Mouse (Mus musculus) spleen, adult 2 months (tissue): Measurements from ENCODE around the gene Lrmda. TPM values are rescaled to one million over a fixed set of nuclear protein-coding genes. Genes with fewer than 3 reads are reported as not detected.

Source experiments
- DNase-seq, 2 experiments: peaks; one replicate each; pipeline versions ENCODE4 v3.0.0 to v3.0.0-alpha.2; 2012 to 2021; ENCODE audit warnings: low spot score in 2 of 2, low read depth in 1 of 2
- H3K27ac ChIP-seq: fragments of 200-500 bp; 2 replicates; pipeline ENCODE4 v1.5.1; 2012; ENCODE audit warnings: low read length, inconsistent platforms; ENCODE audit not compliant: insufficient read depth
- H3K27me3 ChIP-seq: fragments of 200-500 bp; 2 replicates; pipeline ENCODE4 v1.6.1; 2012; ENCODE audit warnings: mild to moderate bottlenecking, moderate library complexity, low read length, inconsistent platforms; ENCODE audit not compliant: control insufficient read depth, insufficient read depth
- H3K36me3 ChIP-seq: fragments of 200-500 bp; 2 replicates; pipeline ENCODE4 v1.6.1; 2012; ENCODE audit warnings: mild to moderate bottlenecking, low read length, inconsistent platforms; ENCODE audit not compliant: control insufficient read depth, insufficient read depth
- H3K4me1 ChIP-seq: fragments of 200-500 bp; 2 replicates; pipeline ENCODE4 v1.6.1; 2011; ENCODE audit warnings: inconsistent platforms; ENCODE audit not compliant: control insufficient read depth, insufficient read depth, insufficient read length
- H3K4me3 ChIP-seq: fragments of 200-500 bp; 2 replicates; pipeline ENCODE4 v1.5.1; 2011; ENCODE audit warnings: mild to moderate bottlenecking, inconsistent platforms; ENCODE audit not compliant: insufficient read depth, insufficient read length; ENCODE audit errors: extremely low read depth
- CTCF ChIP-seq: fragments of 200-500 bp; IDR thresholded peaks from 2 replicates; pipeline ENCODE4 v1.5.1; 2011; ENCODE audit warnings: mild to moderate bottlenecking, inconsistent platforms; ENCODE audit not compliant: insufficient read depth, insufficient read length, insufficient replicate concordance; ENCODE audit errors: extremely low read depth
- POLR2A ChIP-seq: fragments of 200-500 bp; IDR thresholded peaks from 2 replicates; pipeline ENCODE4 v1.6.1; 2011; ENCODE audit warnings: low read depth, low read length, inconsistent platforms
- WGBS: fragments of 180-500 bp; shearing (Covaris S2); methylation state at CpG from one replicate; pipeline ENCODE4 v1.1.7; 2018; 5-methylcytosine and 5-hydroxymethylcytosine counted together
- polyA plus RNA-seq: library from polyadenylated mRNA; depleted of rRNA; stranded (reverse); fragments of >200 nt; gene quantifications from 2 replicates; pipeline ENCODE4 v1.2.3, GENCODE M21; 2012

The Lrmda gene
- polyA plus RNA-seq, 1 experiment: 0.37 TPM

GRCm38 (mm10) chr14:22201667-22202066 lies 182.2 kb downstream of the Lrmda start:
- DNase-seq: no peak
- no peak for TF ChIP-seq POLR2A
- TF ChIP-seq CTCF: no peak
- H3K27ac ChIP-seq: no peak overlapping the region

GRCm38 (mm10) chr14:22210601-22211000 lies 191.1 kb downstream of the Lrmda start:
- Histone ChIP-seq H3K4me3 (no peak overlapping the region), H3K27me3 (no peaks in the 10 kb centered on the region), H3K27ac (no peak overlapping the region), H3K4me1 (no peaks in the 10 kb centered on the region), H3K36me3 (no peaks in the 10 kb centered on the region)
- 87% methylated on average over 1 of the region's 1 CpGs for WGBS
- no peak for DNase-seq
- TF ChIP-seq POLR2A (no peak), CTCF (no peak)

More at GRCm38 (mm10) chr14:22201667-22202066, 182.2 kb downstream of the Lrmda start:
- 84% methylated on average over 2 of the region's 2 CpGs for WGBS
- H3K4me1 ChIP-seq: no peaks in the 10 kb centered on the region
- no peaks in the 10 kb centered on the region for H3K36me3 ChIP-seq
- H3K27me3 ChIP-seq: no peaks in the 10 kb centered on the region
- no peak overlapping the region for H3K4me3 ChIP-seq

- no peaks in the 10 kb centered on the region for H3K36me3 ChIP-seq
- WGBS: 38% methylated on average over 4 of the region's 4 CpGs
- no peak for DNase-seq
- H3K4me1 ChIP-seq: no peaks in the 10 kb centered on the region
- H3K4me3 ChIP-seq: no peak overlapping the region
- no peaks in the 10 kb centered on the region for H3K27me3 ChIP-seq
- no peak for TF ChIP-seq CTCF
- TF ChIP-seq POLR2A: no peak
- no peak overlapping the region for H3K27ac ChIP-seq
Measured at GRCm38 (mm10) chr14:22218183-22218582, 198.7 kb downstream of the Lrmda start.

GRCm38 (mm10) chr14:22222038-22222437 lies 202.5 kb downstream of the Lrmda start:
- DNase-seq: no peak
- Histone ChIP-seq H3K4me3 (no peak overlapping the region), H3K36me3 (no peaks in the 10 kb centered on the region), H3K27ac (no peak overlapping the region), H3K4me1 (no peaks in the 10 kb centered on the region), H3K27me3 (no peaks in the 10 kb centered on the region)
- 71% methylated on average over 1 of the region's 1 CpGs for WGBS
- TF ChIP-seq POLR2A (no peak), CTCF (no peak)

GRCm38 (mm10) chr14:22222574-22222973 lies 203.1 kb downstream of the Lrmda start:
- Histone ChIP-seq H3K27ac (no peak overlapping the region), H3K4me1 (no peaks in the 10 kb centered on the region), H3K27me3 (no peaks in the 10 kb centered on the region), H3K4me3 (no peak overlapping the region), H3K36me3 (no peaks in the 10 kb centered on the region)
- TF ChIP-seq POLR2A (no peak), CTCF (no peak)
- DNase-seq: no peak
- WGBS: 92% methylated on average over 3 of the region's 3 CpGs

GRCm38 (mm10) chr14:22226205-22226604 lies 206.7 kb downstream of the Lrmda start:
- H3K4me3 ChIP-seq: no peak overlapping the region
- H3K4me1 ChIP-seq: no peaks in the 10 kb centered on the region
- H3K36me3 ChIP-seq: no peaks in the 10 kb centered on the region
- no peak overlapping the region for H3K27ac ChIP-seq
- H3K27me3 ChIP-seq: no peaks in the 10 kb centered on the region
- WGBS: 28% methylated on average over 2 of the region's 2 CpGs
- DNase-seq: no peak
- no peak for TF ChIP-seq CTCF
- TF ChIP-seq POLR2A: no peak

GRCm38 (mm10) chr14:22228253-22228968 lies 208.9 kb downstream of the Lrmda start:
- no peak for DNase-seq
- WGBS: 86% methylated on average over 7 of the region's 7 CpGs
- Histone ChIP-seq H3K4me1 (no peaks in the 10 kb centered on the region), H3K27ac (no peak overlapping the region), H3K36me3 (no peaks in the 10 kb centered on the region), H3K27me3 (no peaks in the 10 kb centered on the region), H3K4me3 (no peak overlapping the region)
- TF ChIP-seq POLR2A (no peak), CTCF (no peak)
